Mouse (Mus musculus): ENCODE results near the gene Zfp879. TPM values are rescaled to one million over a fixed set of nuclear protein-coding genes. Genes with fewer than 3 reads are reported as not detected.

Zfp879 gene
- polyA plus RNA-seq (2014; fragmentation: Nextera tagmentation; extraction: Ambion mirVana): 0.78 and 1.00 TPM in 2 replicates

DNA sequence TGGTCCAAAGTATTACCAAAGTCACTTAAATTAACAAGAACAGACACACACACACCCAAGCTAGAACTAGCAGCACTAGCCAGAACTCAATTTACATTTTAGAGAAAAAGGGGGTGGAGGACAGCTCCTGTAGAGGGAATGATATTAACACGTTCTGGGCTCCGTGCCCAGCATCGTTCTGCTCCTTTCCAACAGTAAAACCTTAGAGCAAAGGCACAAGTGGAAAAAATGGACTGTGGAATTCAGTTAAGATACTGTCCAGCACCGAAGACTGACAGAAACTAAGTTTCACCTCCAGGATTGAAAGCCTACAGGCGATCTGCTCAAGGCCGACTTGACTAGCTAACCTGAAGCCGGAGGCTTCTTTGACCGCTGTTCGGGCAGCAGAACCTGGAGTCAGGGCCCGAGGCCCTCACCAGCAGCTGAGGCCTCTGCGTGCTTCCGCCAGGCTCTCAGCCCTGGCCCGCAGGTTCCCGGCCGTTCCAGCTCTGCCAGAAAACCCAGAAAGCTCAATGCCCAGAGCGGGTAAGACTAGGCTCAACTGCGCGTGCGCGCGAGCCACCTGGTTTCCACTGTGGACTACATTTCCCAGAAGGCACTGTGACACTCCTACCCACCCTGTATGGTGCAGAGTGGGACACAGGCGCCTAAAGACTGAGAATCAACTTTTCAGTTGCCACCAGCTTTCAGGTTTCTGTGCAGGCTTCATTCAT, at the start of gene Zfp879:
TSS of gene Zfp879 (minus strand) at position 530 of the 713 bp plus-strand sequence.
- WGBS: 25% methylated on average over 22 of the region's 22 CpGs
- H3K9ac ChIP-seq (replicated peaks; ENCODE audit: low read length): peak within 1 kb of the TSS; percentile 73
- H3K27ac ChIP-seq (replicated peaks; ENCODE audit: low read depth, low read length): 0 out of 2 replicates have a peak within 1 kb of the TSS, but pooled peaks have one; percentile 32
- H3K27me3 ChIP-seq (ENCODE audit: control insufficient read depth, insufficient read depth, low read length): no peaks in the 10 kb centered on the region
- ATAC-seq (replicated peaks; ENCODE audit: insufficient number of reproducible peaks, low FRiP score, low TSS enrichment, low read depth): peak; percentile 86
- H3K36me3 ChIP-seq (replicated peaks; ENCODE audit: control insufficient read depth, insufficient read depth, low read depth, low read length): no peaks in the 10 kb centered on the region
- peak within 1 kb of the TSS; percentile 29; the same call in 1 of the 2 replicates for H3K4me3 ChIP-seq (ENCODE audit: low read depth, low read length)
- peak; percentile 97 for DNase-seq (ENCODE audit: low spot score)
- peak within 1 kb of the TSS; percentile 69 for H3K4me2 ChIP-seq (ENCODE audit: low read depth, low read length)
- H3K9me3 ChIP-seq (replicated peaks; ENCODE audit: control insufficient read depth, low read length): no peaks in the 10 kb centered on the region
- no peaks in the 10 kb centered on the region for H3K4me1 ChIP-seq (ENCODE audit: control insufficient read depth, insufficient read depth, low read length)

DNA sequence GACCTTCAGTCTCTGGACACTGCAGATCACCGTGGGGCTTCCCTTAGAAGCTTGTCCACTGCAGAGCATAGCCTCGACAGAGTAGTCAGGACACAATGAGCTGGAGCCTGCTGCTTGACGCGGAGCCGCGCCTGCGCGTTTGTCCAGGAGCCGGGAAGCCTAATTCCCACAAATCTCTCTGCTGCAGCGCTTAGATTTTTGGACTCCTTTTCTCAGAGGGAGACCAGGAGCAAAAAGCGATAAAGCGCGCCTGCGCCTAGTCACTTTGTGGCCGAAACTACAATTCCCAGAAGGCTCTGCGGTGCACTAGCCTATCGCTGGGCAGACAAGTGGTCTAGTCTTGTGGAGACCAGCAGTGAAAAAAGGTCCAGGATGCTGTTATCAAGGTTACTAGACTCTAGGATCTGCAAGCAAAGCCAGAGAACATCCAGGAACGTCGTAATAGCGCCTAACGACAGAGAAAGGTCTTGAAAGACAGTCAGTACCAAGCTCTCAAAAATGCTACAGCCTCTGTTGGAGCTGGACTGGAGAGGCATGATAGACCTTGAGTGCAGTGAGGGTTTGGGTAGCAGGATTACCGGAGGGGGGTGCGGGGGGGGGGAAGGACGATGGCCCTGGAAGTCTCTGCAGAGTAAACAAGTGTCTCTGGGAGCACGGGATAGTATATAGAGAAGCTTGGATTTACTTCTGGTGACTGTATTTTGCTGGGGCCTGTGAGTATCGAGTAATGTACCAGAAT, 46.2 kb upstream of the Zfp879 start, which contains the start of gene Zfp454:
TSS of gene Zfp454 (minus strand) at position 262 of the 739 bp plus-strand sequence.
- Histone ChIP-seq H3K4me3 (ENCODE audit: low read depth, low read length) (peak within 1 kb of the TSS; percentile 45), H3K9me3 (replicated peaks; ENCODE audit: control insufficient read depth, low read length) (no peaks in the 10 kb centered on the region), H3K4me2 (ENCODE audit: low read depth, low read length) (peak within 1 kb of the TSS; percentile 46), H3K36me3 (replicated peaks; ENCODE audit: control insufficient read depth, insufficient read depth, low read depth, low read length) (no peaks in the 10 kb centered on the region; the same call in 1 of the 2 replicates), H3K27me3 (ENCODE audit: control insufficient read depth, insufficient read depth, low read length) (no peaks in the 10 kb centered on the region), H3K27ac (replicated peaks; ENCODE audit: low read depth, low read length) (no peak within 1 kb of the TSS), H3K4me1 (ENCODE audit: control insufficient read depth, insufficient read depth, low read length) (no peaks in the 10 kb centered on the region), H3K9ac (replicated peaks; ENCODE audit: low read length) (peak within 1 kb of the TSS; percentile 77)
- WGBS: 6% methylated on average over 26 of the region's 26 CpGs
- ATAC-seq (replicated peaks; ENCODE audit: insufficient number of reproducible peaks, low FRiP score, low TSS enrichment, low read depth) (peak; percentile 90), DNase-seq (ENCODE audit: low spot score) (peak; percentile 98)

- Histone ChIP-seq H3K9me3 (replicated peaks; ENCODE audit: control insufficient read depth, low read length) (no peaks in the 10 kb centered on the region), H3K27me3 (ENCODE audit: control insufficient read depth, insufficient read depth, low read length) (no peaks in the 10 kb centered on the region), H3K4me1 (ENCODE audit: control insufficient read depth, insufficient read depth, low read length) (no peaks in the 10 kb centered on the region), H3K9ac (replicated peaks; ENCODE audit: low read length) (peak overlapping the region; percentile 77), H3K27ac (replicated peaks; ENCODE audit: low read depth, low read length) (no peak overlapping the region), H3K4me2 (ENCODE audit: low read depth, low read length) (peak overlapping the region; percentile 46), H3K36me3 (replicated peaks; ENCODE audit: control insufficient read depth, insufficient read depth, low read depth, low read length) (no peaks in the 10 kb centered on the region; the same call in none of the 2 replicates), H3K4me3 (ENCODE audit: low read depth, low read length) (peak overlapping the region; percentile 45)
- DNase-seq (ENCODE audit: low spot score): peak; percentile 34
- peak; percentile 16; the same call in 1 of the 2 replicates for ATAC-seq (replicated peaks; ENCODE audit: insufficient number of reproducible peaks, low FRiP score, low TSS enrichment, low read depth)
- WGBS: 25% methylated on average over 10 of the region's 10 CpGs
Measured at GRCm38 (mm10) chr11:50886933-50887293, 45.6 kb upstream of the Zfp879 start.

DNA sequence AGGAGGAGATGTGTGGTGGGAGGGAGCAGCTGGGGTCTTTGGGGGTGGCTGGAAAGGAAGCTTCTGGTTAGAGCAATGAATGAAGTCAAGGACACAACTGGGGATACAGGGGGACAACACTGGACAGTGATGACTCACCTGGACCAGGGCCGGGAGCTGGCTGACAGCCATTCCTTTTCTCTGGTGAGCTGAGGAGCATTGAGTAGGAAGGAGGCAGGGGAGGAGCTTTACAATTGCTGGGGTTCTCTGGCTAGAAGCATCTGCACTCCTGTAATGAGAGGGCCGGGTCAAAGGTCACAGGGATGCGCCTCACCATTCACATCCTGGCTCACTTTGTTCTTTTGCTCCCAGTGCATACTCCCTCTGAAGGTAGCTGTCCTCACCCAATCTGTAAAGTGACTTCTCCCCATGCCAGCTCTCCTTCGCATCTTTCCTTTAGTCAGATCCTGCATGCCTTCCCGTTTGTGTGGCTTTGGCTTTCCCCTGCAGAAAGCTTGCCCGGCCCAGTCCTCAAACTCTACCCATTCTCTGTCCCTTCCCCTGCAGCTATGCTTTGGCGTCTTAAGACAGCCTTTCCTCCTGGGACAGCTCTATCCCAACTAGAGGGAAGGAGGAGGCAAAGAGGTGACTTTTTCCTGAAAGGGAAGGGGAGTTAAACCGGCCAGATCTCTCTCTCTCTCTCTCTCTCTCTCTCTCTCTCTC, 45.0 kb upstream of the Zfp879 start:
- Histone ChIP-seq H3K4me2 (ENCODE audit: low read depth, low read length) (peak overlapping the region; percentile 46), H3K9me3 (replicated peaks; ENCODE audit: control insufficient read depth, low read length) (no peaks in the 10 kb centered on the region), H3K4me1 (ENCODE audit: control insufficient read depth, insufficient read depth, low read length) (no peaks in the 10 kb centered on the region), H3K4me3 (ENCODE audit: low read depth, low read length) (peak overlapping the region; percentile 45), H3K27me3 (ENCODE audit: control insufficient read depth, insufficient read depth, low read length) (no peaks in the 10 kb centered on the region), H3K27ac (replicated peaks; ENCODE audit: low read depth, low read length) (no peak overlapping the region), H3K36me3 (replicated peaks; ENCODE audit: control insufficient read depth, insufficient read depth, low read depth, low read length) (no peaks in the 10 kb centered on the region; the same call in none of the 2 replicates), H3K9ac (replicated peaks; ENCODE audit: low read length) (peak overlapping the region; percentile 77)
- no peak for DNase-seq (ENCODE audit: low spot score)
- WGBS: 56% methylated on average over 8 of the region's 8 CpGs
- ATAC-seq (replicated peaks; ENCODE audit: insufficient number of reproducible peaks, low FRiP score, low TSS enrichment, low read depth): no peak

DNA sequence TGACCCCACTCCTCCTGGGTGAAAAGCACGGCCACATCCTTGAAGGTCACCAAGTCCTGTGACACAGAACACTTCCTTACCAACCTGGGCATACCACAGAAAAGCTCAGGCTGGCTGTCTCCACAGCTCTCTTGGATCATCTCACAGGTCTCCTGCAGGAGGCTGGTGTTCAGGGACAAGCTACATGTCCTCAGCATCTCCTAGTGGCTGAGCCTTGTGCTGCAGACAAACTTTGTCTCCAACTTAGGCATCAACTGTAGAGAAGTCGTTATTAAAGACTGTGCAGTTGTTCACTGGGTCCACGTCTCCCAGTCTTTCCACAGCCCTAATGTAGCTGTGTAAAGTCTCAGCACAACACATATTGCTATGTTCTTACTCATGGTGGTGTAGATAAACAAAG, 42.4 kb upstream of the Zfp879 start:
- Histone ChIP-seq H3K4me1 (ENCODE audit: control insufficient read depth, insufficient read depth, low read length) (no peaks in the 10 kb centered on the region), H3K9ac (replicated peaks; ENCODE audit: low read length) (no peak overlapping the region), H3K27me3 (ENCODE audit: control insufficient read depth, insufficient read depth, low read length) (no peaks in the 10 kb centered on the region), H3K4me2 (ENCODE audit: low read depth, low read length) (no peak overlapping the region), H3K9me3 (replicated peaks; ENCODE audit: control insufficient read depth, low read length) (no peaks in the 10 kb centered on the region), H3K4me3 (ENCODE audit: low read depth, low read length) (no peak overlapping the region), H3K36me3 (replicated peaks; ENCODE audit: control insufficient read depth, insufficient read depth, low read depth, low read length) (peaks cover 9% of the 10 kb centered on the region), H3K27ac (replicated peaks; ENCODE audit: low read depth, low read length) (no peak overlapping the region)
- no peak for DNase-seq (ENCODE audit: low spot score)
- no peak for ATAC-seq (replicated peaks; ENCODE audit: insufficient number of reproducible peaks, low FRiP score, low TSS enrichment, low read depth)
- WGBS: 82% methylated on average over 3 of the region's 3 CpGs

DNA sequence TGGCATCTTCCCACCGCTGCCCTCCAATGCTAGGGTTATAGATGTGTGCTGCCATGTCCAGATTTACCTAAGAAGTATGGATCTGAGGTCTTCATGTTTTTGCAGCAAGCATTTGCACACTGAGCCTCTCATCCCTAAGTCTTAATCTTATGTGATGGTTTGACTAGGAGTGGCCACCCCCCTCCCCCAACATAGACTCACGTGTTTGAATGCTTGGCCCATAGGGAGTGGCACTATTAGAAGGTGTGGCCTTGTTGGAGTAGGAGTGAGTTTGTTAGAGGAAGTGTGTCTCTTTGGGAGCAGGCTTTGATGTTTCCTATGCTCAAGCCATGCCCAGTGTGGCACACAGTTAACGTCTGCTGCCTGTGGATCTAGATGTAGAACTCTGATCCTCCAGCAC, 37.3 kb upstream of the Zfp879 start:
- peaks cover 3% of the 10 kb centered on the region; the same call in 1 of the 2 replicates for H3K9me3 ChIP-seq (replicated peaks; ENCODE audit: control insufficient read depth, low read length)
- H3K27ac ChIP-seq (replicated peaks; ENCODE audit: low read depth, low read length): no peak overlapping the region
- no peak overlapping the region for H3K4me3 ChIP-seq (ENCODE audit: low read depth, low read length)
- no peak for ATAC-seq (replicated peaks; ENCODE audit: insufficient number of reproducible peaks, low FRiP score, low TSS enrichment, low read depth)
- H3K27me3 ChIP-seq (ENCODE audit: control insufficient read depth, insufficient read depth, low read length): no peaks in the 10 kb centered on the region
- H3K36me3 ChIP-seq (replicated peaks; ENCODE audit: control insufficient read depth, insufficient read depth, low read depth, low read length): peaks cover 21% of the 10 kb centered on the region
- no peak overlapping the region for H3K9ac ChIP-seq (replicated peaks; ENCODE audit: low read length)
- H3K4me1 ChIP-seq (ENCODE audit: control insufficient read depth, insufficient read depth, low read length): no peaks in the 10 kb centered on the region
- no peak overlapping the region for H3K4me2 ChIP-seq (ENCODE audit: low read depth, low read length)
- no peak for DNase-seq (ENCODE audit: low spot score)
- WGBS: 90% methylated on average over 3 of the region's 3 CpGs

- DNase-seq (ENCODE audit: low spot score) (peak; percentile 23), ATAC-seq (replicated peaks; ENCODE audit: insufficient number of reproducible peaks, low FRiP score, low TSS enrichment, low read depth) (no peak)
- Histone ChIP-seq H3K4me3 (ENCODE audit: low read depth, low read length) (peak overlapping the region; percentile 43), H3K4me1 (ENCODE audit: control insufficient read depth, insufficient read depth, low read length) (peaks cover 8% of the 10 kb centered on the region; the same call in 1 of the 2 replicates), H3K27me3 (ENCODE audit: control insufficient read depth, insufficient read depth, low read length) (peaks cover 37% of the 10 kb centered on the region), H3K36me3 (replicated peaks; ENCODE audit: control insufficient read depth, insufficient read depth, low read depth, low read length) (no peaks in the 10 kb centered on the region), H3K9me3 (replicated peaks; ENCODE audit: control insufficient read depth, low read length) (no peaks in the 10 kb centered on the region), H3K9ac (replicated peaks; ENCODE audit: low read length) (peak overlapping the region; percentile 44), H3K27ac (replicated peaks; ENCODE audit: low read depth, low read length) (no peak overlapping the region), H3K4me2 (ENCODE audit: low read depth, low read length) (peak overlapping the region; percentile 90)
- WGBS: under 1% methylated on average over 72 of the region's 72 CpGs
Measured at GRCm38 (mm10) chr11:50850989-50851601, 9.7 kb upstream of the Zfp879 start.

Data from embryonic facial prominence, embryonic 11.5 days (tissue).